Mouse (Mus musculus) Muller cell, postnatal 12 days (primary cell): ENCODE measurements around the gene Itga6.
A peak's percentile ranks its signal among the peaks of the same experiment; 100 is the strongest.

Source experiments
- DNase-seq: peaks from one replicate; pipeline ENCODE4 v3.0.0-alpha.2; 2015; ENCODE audit errors: inconsistent ontology term

Itga6 gene

GRCm38 (mm10) chr2:71730623-71731612 is 14.5 kb upstream of the Itga6 start:
- DNase-seq = peak; percentile 4

GRCm38 (mm10) chr2:71734792-71735392 is 10.5 kb upstream of the Itga6 start:
- no peak for DNase-seq

GRCm38 (mm10) chr2:71735541-71736159 is 9.8 kb upstream of the Itga6 start:
- no peak for DNase-seq

- no peak for DNase-seq
Measured at GRCm38 (mm10) chr2:71736213-71736612, 9.2 kb upstream of the Itga6 start.

- DNase-seq = no peak
Measured at GRCm38 (mm10) chr2:71739173-71739860, 6.1 kb upstream of the Itga6 start.

GRCm38 (mm10) chr2:71742557-71742956 is 2.9 kb upstream of the Itga6 start:
- no peak for DNase-seq

GRCm38 (mm10) chr2:71743377-71743776 is 2.0 kb upstream of the Itga6 start:
- DNase-seq = no peak

- no peak for DNase-seq
Measured at GRCm38 (mm10) chr2:71744320-71744719, 1.1 kb upstream of the Itga6 start.

- DNase-seq = no peak
Measured at GRCm38 (mm10) chr2:71744861-71745507, 432 bp upstream of the Itga6 start.

GRCm38 (mm10) chr2:71748451-71748850 is 3.0 kb downstream of the Itga6 start:
- DNase-seq = no peak

GRCm38 (mm10) chr2:71749367-71750086 is 4.1 kb downstream of the Itga6 start:
- no peak for DNase-seq

GRCm38 (mm10) chr2:71750087-71750453 is 4.7 kb downstream of the Itga6 start:
- no peak for DNase-seq

- DNase-seq = no peak
Measured at GRCm38 (mm10) chr2:71751336-71751735, 5.9 kb downstream of the Itga6 start.

GRCm38 (mm10) chr2:71751863-71752262 is 6.4 kb downstream of the Itga6 start:
- no peak for DNase-seq

GRCm38 (mm10) chr2:71752383-71752782 is 7.0 kb downstream of the Itga6 start:
- no peak for DNase-seq

GRCm38 (mm10) chr2:71753161-71753560 is 7.7 kb downstream of the Itga6 start:
- DNase-seq = no peak

GRCm38 (mm10) chr2:71755748-71756147 is 10.3 kb downstream of the Itga6 start:
- peak; percentile 84 for DNase-seq

- no peak for DNase-seq
Measured at GRCm38 (mm10) chr2:71757098-71757497, 11.7 kb downstream of the Itga6 start.

- DNase-seq = no peak
Measured at GRCm38 (mm10) chr2:71758591-71759531, 13.4 kb downstream of the Itga6 start.

GRCm38 (mm10) chr2:71760091-71760490 is 14.7 kb downstream of the Itga6 start:
- DNase-seq = no peak
